Mouse (Mus musculus): ENCODE data around the gene Ly75. TPM values are rescaled to one million over a fixed set of nuclear protein-coding genes. Genes with fewer than 3 reads are reported as not detected.

Gene Ly75
- polyA plus RNA-seq, 1 experiment from 2014 or later: 1.2 TPM

DNA sequence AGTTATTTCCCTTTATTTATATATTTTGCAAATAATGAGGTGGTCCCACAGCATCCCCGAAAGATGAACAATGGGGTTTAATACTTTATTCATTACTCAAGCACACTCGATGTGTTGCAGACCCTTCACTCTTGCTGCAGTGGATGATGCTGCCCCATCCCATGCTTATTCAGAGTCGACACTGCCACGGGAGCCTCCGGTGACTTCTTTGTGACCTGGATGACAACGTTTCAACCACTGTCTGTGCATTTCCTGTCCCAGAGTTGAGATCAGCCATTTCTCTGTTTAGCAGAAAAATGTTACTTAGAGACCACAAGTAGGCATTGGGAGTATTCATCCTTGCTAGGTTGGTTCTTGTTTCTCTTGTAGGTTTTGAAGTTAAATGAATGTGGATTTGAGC is 10.7 kb upstream of the Ly75 start:
- 78% methylated on average over 6 of the region's 6 CpGs for WGBS
- no peak for ATAC-seq (ENCODE audit: low FRiP score)
- Histone ChIP-seq H3K36me3 (replicated peaks) (no peaks in the 10 kb centered on the region), H3K9me3 (no peaks in the 10 kb centered on the region), H3K27ac (no peak overlapping the region), H3K4me3 (replicated peaks) (no peak overlapping the region), H3K27me3 (no peaks in the 10 kb centered on the region), H3K4me2 (no peak overlapping the region), H3K9ac (no peak overlapping the region), H3K4me1 (no peaks in the 10 kb centered on the region)

DNA sequence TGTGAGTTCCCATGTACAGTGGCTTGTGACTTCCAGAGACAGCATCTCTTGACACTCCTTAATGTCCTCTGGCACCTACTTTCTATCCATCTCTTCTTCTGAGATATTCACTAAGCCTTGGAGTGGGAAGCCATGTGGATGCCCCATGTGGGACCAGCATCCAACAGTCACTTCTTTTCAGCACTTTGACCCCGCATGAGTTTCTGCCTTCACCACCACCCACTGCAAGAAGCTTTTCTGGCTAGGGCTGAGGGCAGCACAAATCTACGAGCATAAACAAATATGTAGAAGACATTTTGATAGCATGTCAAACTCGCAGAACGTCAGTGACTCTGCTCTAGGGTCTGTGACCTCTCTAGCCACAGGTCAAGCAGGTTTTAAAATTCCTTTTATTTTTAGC is 9.2 kb upstream of the Ly75 start:
- no peak for ATAC-seq (ENCODE audit: low FRiP score)
- Histone ChIP-seq H3K4me3 (replicated peaks) (no peak overlapping the region), H3K9me3 (no peaks in the 10 kb centered on the region), H3K9ac (no peak overlapping the region), H3K27me3 (no peaks in the 10 kb centered on the region), H3K27ac (no peak overlapping the region), H3K36me3 (replicated peaks) (no peaks in the 10 kb centered on the region), H3K4me2 (no peak overlapping the region), H3K4me1 (no peaks in the 10 kb centered on the region)
- WGBS: 88% methylated on average over 4 of the region's 4 CpGs

DNA sequence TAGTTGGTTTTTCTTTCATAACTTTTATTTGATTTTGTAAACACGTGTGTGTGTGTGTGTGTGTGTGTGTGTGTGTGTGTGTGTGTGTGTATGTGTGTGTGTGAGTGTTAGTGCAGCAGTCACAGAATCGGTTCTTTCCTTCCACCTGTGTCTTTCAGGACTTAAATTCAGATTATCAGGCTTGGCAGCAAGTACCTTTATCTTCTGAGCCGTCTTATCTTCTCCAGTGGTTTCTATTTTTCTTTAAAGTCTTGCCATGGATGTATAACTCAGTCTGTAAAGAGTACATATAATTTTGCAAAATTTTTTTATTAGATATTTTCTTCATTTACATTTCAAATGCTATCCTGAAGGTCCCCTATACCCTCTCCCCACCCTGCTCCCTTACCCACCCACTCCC is 4.3 kb upstream of the Ly75 start:
- no peak overlapping the region for H3K27ac ChIP-seq
- no peak for ATAC-seq (ENCODE audit: low FRiP score)
- 87% methylated on average over 3 of the region's 3 CpGs for WGBS
- H3K4me1 ChIP-seq: peaks cover 7% of the 10 kb centered on the region; the same call in 1 of the 2 replicates
- H3K4me2 ChIP-seq: no peak overlapping the region
- peaks cover 16% of the 10 kb centered on the region for H3K27me3 ChIP-seq
- H3K36me3 ChIP-seq (replicated peaks): no peaks in the 10 kb centered on the region
- no peak overlapping the region for H3K4me3 ChIP-seq (replicated peaks)
- no peaks in the 10 kb centered on the region for H3K9me3 ChIP-seq
- H3K9ac ChIP-seq: no peak overlapping the region

DNA sequence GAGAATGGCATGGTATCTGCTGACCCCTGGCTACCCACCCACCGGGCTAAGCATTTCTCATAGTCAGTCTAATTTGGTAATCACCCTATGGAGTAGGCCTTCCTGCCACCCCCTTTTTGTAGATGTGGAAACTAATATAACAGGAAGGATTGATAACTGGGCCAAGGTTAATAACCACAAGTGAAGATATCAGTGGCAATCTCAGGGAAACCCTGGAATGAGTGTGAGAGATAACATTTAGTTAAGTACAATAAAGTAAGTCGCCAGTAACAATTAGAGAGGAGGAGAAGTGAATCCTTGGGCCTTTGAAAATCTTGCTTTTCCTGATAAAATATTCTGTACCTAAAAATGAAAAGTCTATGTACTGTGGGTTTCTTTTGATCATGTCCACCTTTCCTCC is 3.7 kb upstream of the Ly75 start:
- Histone ChIP-seq H3K9me3 (no peaks in the 10 kb centered on the region), H3K27ac (no peak overlapping the region), H3K4me2 (no peak overlapping the region), H3K27me3 (peaks cover 21% of the 10 kb centered on the region), H3K36me3 (replicated peaks) (no peaks in the 10 kb centered on the region), H3K4me3 (replicated peaks) (no peak overlapping the region), H3K4me1 (peaks cover 7% of the 10 kb centered on the region; the same call in 1 of the 2 replicates), H3K9ac (no peak overlapping the region)
- WGBS: 89% methylated on average over 2 of the region's 2 CpGs
- no peak for ATAC-seq (ENCODE audit: low FRiP score)

DNA sequence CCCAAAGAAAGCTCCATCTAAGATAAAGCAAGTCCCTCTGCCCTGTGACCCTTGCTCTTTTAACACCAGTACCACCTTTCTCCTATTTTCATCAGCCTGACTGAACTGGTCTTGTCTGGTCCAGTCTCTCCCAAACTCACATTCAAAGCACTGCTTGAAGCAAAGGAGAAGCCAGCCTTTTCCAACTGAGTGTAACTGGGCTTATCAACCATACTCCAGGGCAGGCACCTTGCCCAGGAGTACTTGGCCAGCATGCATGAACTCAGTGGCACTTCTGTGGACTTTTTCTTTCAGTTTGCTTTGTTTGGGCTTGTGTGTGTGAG is 1.6 kb upstream of the Ly75 start:
- peaks cover 7% of the 10 kb centered on the region; the same call in 1 of the 2 replicates for H3K4me1 ChIP-seq

DNA sequence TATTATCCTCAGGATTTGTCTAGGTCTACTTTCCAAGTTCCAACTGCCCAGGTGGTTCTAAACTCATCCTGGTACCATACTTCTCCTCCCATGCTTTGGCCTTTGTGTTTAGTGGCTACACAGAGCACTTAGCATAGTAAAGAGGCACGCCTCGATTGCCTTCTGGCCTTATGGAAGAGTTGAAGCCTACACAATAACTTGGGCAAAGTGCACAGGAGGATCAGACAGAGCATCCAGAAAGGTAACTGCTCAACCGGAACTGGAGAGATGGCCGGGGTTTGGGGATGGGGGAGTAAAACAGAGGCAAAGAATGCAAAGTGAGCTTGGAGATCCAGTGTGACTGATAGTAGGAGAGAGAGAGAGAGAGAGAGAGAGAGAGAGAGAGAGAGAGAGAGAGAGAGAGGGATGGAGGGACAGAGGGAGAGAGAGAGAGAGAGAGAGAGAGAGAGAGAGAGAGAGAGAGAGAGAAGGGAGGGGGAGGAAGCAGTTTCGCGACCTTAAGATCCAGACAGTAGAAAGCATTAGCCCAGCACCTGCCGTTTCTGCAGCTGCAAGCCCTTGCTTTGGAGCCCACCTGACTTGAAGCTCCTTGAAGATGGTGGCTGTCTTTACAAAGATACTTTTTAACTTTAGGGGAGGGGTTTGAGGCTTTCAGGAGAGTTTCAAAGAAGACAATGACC is 1.1 kb upstream of the Ly75 start:
- no peaks in the 10 kb centered on the region for H3K36me3 ChIP-seq (replicated peaks)
- no peak for ATAC-seq (ENCODE audit: low FRiP score)
- no peaks in the 10 kb centered on the region for H3K9me3 ChIP-seq
- H3K9ac ChIP-seq: no peak overlapping the region
- H3K4me3 ChIP-seq (replicated peaks): no peak overlapping the region
- peaks cover 7% of the 10 kb centered on the region; the same call in 1 of the 2 replicates for H3K4me1 ChIP-seq
- H3K27ac ChIP-seq: no peak overlapping the region
- WGBS: 26% methylated on average over 7 of the region's 7 CpGs
- no peak overlapping the region for H3K4me2 ChIP-seq
- H3K27me3 ChIP-seq: peaks cover 30% of the 10 kb centered on the region

More for the DNA sequence above, 1.6 kb upstream of the Ly75 start:
- H3K27me3 ChIP-seq: peaks cover 30% of the 10 kb centered on the region
- no peaks in the 10 kb centered on the region for H3K36me3 ChIP-seq (replicated peaks)
- H3K9ac ChIP-seq: no peak overlapping the region
- no peak overlapping the region for H3K27ac ChIP-seq
- no peak for ATAC-seq (ENCODE audit: low FRiP score)
- no peaks in the 10 kb centered on the region for H3K9me3 ChIP-seq
- no peak overlapping the region for H3K4me2 ChIP-seq
- H3K4me3 ChIP-seq (replicated peaks): no peak overlapping the region

DNA sequence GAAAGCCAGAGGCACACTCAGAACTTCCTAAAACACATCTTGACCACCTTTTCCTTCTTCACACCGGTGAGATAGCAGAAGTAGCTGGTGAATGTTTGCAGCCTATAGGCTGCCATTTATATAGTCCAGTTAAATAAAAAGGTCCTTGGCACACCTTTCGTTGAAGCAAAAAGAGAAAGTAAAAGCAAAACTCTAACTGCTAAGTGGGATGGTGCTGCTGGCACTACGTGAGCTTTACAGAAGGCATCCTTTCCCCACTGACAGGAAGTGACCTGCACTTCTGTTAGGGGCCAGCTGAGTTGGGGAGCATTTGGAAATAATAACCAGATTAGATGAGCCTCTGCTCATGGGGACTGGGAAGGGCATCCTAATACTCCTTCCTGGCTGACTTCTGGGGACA is 757 bp downstream of the Ly75 start:
- peaks cover 30% of the 10 kb centered on the region for H3K27me3 ChIP-seq
- peak overlapping the region; percentile 56; the same call in 1 of the 2 replicates for H3K4me3 ChIP-seq (replicated peaks)
- no peak for ATAC-seq (ENCODE audit: low FRiP score)
- no peak overlapping the region for H3K9ac ChIP-seq
- H3K9me3 ChIP-seq: no peaks in the 10 kb centered on the region
- no peak overlapping the region for H3K27ac ChIP-seq
- H3K4me2 ChIP-seq: peak overlapping the region; percentile 88
- H3K4me1 ChIP-seq: peaks cover 7% of the 10 kb centered on the region; the same call in 1 of the 2 replicates
- WGBS: 68% methylated on average over 3 of the region's 3 CpGs
- H3K36me3 ChIP-seq (replicated peaks): no peaks in the 10 kb centered on the region

DNA sequence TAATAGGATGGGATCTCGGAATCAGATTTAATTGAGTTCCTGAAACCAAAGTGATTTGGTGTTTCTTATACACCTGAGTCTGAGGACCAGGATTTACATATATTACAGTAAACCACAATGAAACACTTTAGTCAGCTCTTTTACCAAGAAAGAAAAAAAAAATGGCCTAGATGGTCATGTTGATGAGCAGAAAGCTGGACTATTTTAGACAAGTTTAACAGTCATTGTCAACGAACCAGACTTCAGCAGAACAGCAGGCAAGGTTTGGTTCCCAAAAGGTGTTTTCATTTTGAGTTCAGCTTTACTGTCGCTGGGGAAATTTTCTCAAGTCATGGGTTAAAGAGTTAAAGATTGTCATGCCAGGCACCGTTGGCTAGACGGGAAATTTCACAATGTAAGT is 5.8 kb downstream of the Ly75 start:
- Histone ChIP-seq H3K4me2 (no peak overlapping the region), H3K4me1 (no peaks in the 10 kb centered on the region), H3K27ac (no peak overlapping the region), H3K36me3 (replicated peaks) (no peaks in the 10 kb centered on the region), H3K9ac (no peak overlapping the region), H3K4me3 (replicated peaks) (no peak overlapping the region), H3K9me3 (no peaks in the 10 kb centered on the region), H3K27me3 (peaks cover 13% of the 10 kb centered on the region)
- ATAC-seq (ENCODE audit: low FRiP score): no peak
- WGBS: 85% methylated on average over 5 of the region's 5 CpGs

DNA sequence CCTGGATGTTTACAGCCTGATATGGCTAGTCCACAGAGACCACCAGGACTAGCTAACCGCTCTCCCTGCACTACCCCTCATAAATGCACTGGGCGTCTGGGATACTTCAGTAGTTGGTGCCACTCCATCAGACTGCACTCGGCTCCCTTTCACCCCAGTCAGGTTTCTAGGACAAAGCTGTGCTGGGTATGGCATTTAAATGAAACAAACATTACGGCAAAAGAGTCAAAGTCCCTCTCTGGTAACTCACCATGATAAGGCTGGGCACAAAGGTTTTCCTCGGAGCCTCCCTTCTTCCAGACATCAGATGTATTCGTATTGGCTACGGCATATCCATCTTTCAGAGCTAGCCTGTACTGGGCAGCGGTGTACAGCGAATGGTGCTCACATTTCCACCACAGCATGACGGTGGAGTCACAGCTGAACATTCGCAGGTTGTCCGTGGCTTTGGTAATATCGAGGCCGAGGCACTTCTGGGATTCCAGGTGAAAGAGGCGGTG is 7.4 kb downstream of the Ly75 start:
- H3K36me3 ChIP-seq (replicated peaks): no peaks in the 10 kb centered on the region
- 94% methylated on average over 15 of the region's 15 CpGs for WGBS

DNA sequence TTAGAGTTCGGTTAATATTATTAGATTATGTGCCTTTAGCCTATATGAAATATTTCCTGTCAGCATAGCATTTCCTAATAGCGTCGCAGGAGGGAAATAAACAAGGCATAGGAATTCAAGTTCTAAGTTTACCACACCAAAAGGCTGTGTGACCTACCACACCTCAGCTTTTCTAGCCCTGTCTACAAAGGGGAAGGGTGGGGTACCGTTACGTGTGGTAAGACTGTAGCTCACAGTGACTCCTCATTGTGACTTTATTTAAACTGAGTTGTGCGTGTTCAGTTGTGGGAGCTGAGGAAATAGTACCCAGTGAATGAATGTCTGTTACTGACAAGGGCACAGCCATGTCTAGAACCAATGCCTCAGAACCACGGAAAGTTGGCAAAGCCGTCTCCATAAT is 8.0 kb downstream of the Ly75 start:
- Histone ChIP-seq H3K9ac (no peak overlapping the region), H3K4me1 (no peaks in the 10 kb centered on the region), H3K36me3 (replicated peaks) (no peaks in the 10 kb centered on the region), H3K9me3 (no peaks in the 10 kb centered on the region), H3K27me3 (no peaks in the 10 kb centered on the region), H3K4me3 (replicated peaks) (no peak overlapping the region), H3K4me2 (no peak overlapping the region), H3K27ac (no peak overlapping the region)
- ATAC-seq (ENCODE audit: low FRiP score): no peak
- 96% methylated on average over 8 of the region's 8 CpGs for WGBS

More for the DNA sequence above, 7.4 kb downstream of the Ly75 start:
- Histone ChIP-seq H3K27me3 (no peaks in the 10 kb centered on the region), H3K9me3 (no peaks in the 10 kb centered on the region), H3K27ac (no peak overlapping the region), H3K4me3 (replicated peaks) (no peak overlapping the region), H3K9ac (no peak overlapping the region), H3K4me2 (no peak overlapping the region), H3K4me1 (no peaks in the 10 kb centered on the region)
- no peak for ATAC-seq (ENCODE audit: low FRiP score)

DNA sequence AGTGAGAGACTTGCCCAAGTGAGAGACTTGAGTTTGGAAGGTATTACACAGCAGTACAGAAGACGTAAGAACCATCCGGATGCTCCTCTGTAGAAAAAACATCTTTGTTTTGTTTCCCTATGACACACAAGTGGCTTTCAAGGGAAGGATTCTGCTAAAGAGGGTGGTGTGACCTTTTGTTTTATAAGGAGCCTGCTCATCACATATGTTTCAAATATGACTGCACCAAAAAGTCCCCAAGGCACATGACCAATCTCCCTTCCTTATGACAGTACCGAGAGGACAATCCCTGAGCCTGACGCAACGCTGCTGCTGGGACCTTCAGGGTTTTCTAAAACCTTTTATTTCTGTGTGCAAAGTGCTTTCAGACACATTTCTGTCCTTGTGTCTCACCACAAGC is 12.9 kb downstream of the Ly75 start:
- no peak for ATAC-seq (ENCODE audit: low FRiP score)
- WGBS: 96% methylated on average over 5 of the region's 5 CpGs

DNA sequence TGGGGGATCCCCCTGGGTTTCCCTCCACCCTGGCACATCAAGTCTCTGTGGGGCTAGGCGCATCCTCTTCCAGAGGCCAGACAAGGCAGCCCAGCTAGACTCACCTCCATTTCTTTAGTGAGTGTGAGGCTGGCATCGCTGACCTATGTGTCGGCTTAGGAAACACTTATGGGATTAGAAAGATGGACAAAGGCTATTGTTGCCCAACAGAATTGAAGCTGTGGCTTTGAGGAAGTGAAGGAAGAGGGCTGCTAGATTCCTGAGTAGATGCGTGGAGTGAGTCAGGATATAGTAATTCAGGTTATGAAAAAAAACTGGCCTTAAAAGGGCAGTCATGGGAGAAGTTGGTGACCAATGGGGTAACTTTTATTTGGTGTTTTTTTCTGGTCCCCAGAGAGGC is 13.6 kb downstream of the Ly75 start:
- no peaks in the 10 kb centered on the region; the same call in 1 of the 2 replicates for H3K36me3 ChIP-seq (replicated peaks)
- H3K27ac ChIP-seq: no peak overlapping the region
- no peaks in the 10 kb centered on the region for H3K4me1 ChIP-seq
- H3K9me3 ChIP-seq: no peaks in the 10 kb centered on the region
- 62% methylated on average over 4 of the region's 4 CpGs for WGBS
- ATAC-seq (ENCODE audit: low FRiP score): no peak
- H3K27me3 ChIP-seq: no peaks in the 10 kb centered on the region
- no peak overlapping the region for H3K4me2 ChIP-seq
- no peak overlapping the region for H3K4me3 ChIP-seq (replicated peaks)
- H3K9ac ChIP-seq: no peak overlapping the region

More for the DNA sequence above, 12.9 kb downstream of the Ly75 start:
- no peaks in the 10 kb centered on the region; the same call in 1 of the 2 replicates for H3K36me3 ChIP-seq (replicated peaks)
- H3K27ac ChIP-seq: no peak overlapping the region
- no peak overlapping the region for H3K9ac ChIP-seq
- H3K9me3 ChIP-seq: no peaks in the 10 kb centered on the region
- H3K27me3 ChIP-seq: no peaks in the 10 kb centered on the region
- H3K4me3 ChIP-seq (replicated peaks): no peak overlapping the region
- H3K4me1 ChIP-seq: no peaks in the 10 kb centered on the region
- H3K4me2 ChIP-seq: no peak overlapping the region

DNA sequence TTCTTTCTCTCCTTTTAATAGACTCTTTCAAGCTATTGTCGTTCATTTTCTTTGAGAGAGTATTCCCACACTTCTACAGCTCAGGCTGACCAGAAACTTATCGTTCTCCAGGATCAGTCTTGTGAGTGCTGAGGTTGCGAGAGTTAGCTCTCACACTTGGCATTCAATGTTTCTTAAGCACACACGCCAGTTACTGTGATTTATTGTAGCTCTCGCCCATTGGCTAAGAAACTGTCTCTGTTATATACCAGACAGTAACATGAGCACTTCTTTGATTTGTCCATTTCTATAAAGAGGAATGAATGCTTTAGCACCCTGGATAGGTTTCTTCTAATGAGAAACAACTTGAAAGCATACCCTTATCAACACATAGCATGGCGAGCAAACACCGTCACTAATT is 15.2 kb downstream of the Ly75 start:
- Histone ChIP-seq H3K4me1 (no peaks in the 10 kb centered on the region), H3K27ac (no peak overlapping the region), H3K27me3 (no peaks in the 10 kb centered on the region), H3K9me3 (no peaks in the 10 kb centered on the region), H3K9ac (no peak overlapping the region), H3K4me2 (no peak overlapping the region), H3K36me3 (replicated peaks) (no peaks in the 10 kb centered on the region; the same call in 1 of the 2 replicates), H3K4me3 (replicated peaks) (no peak overlapping the region)
- 93% methylated on average over 7 of the region's 7 CpGs for WGBS
- no peak for ATAC-seq (ENCODE audit: low FRiP score)
